Mouse (Mus musculus) kidney, postnatal 4 days (tissue): ENCODE data around the gene Cbx4.

Experiments
- DNase-seq, 2 experiments: peaks; one replicate each; pipeline ENCODE4 v3.0.0; 2021; ENCODE audit warnings: mixed read lengths in 2 of 2

Gene Cbx4

DNA sequence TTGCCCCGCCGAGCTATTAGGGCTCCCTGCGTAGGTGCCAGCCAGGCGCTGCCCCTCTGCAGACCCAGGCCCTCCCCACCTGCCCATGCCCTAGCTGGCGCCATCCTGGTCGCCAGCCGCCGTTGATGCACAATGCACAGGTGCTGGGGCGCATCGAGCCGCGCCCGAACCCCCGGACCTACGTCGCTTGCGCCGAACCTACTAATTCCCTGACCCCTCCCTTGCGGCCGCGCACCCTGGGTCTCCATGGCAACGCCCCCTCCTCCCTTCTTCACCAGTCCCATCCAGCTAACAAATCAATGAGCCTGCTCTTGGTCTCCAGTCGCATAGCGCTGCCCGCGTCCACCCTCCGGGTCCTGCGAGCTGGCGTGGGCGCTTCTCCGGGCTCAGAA is 44.7 kb downstream of the Cbx4 start:
- peak; percentile 70 to 75 for DNase-seq

DNA sequence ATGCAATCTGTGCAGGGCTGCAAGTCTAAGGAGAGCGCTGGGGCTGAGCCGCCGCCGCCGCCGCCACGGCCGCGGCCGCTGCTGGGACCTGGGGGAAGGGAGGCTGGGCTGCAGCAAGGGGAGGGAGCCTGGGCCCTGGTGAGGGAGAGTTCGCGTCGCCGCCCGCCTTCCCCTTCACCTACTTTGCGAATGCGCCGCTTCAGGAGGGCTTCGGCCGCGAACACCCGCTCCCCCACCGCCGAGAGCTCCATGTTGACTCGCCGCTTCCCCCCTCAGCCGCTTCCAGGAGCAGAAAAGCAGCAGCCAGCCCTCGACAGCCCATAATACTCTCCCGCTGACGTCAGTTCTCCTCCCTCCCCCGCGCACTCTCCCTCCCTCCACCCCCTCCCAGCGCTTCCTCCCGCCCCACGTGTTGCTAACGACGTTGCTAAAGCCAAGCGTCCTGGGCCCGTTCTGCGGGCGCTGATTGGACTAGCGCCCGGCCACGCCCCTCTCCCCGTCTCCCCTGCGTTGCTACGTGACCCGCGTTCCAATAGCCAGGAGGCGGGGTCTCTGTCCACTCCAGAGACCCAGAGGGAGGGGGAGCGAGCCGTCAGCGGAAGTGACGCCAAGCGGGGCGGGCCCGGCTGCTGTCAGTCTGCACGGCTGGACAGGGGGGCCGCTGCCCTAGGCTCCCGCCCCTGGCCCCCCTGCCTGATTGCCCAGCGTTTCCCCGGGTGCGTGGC is 45.3 kb downstream of the Cbx4 start, which contains the start of gene Cbx8:
Gene Cbx8 (minus strand): TSS at position 370 of the 725 bp plus-strand sequence.
- DNase-seq: peak; percentile 99 to 100

DNA sequence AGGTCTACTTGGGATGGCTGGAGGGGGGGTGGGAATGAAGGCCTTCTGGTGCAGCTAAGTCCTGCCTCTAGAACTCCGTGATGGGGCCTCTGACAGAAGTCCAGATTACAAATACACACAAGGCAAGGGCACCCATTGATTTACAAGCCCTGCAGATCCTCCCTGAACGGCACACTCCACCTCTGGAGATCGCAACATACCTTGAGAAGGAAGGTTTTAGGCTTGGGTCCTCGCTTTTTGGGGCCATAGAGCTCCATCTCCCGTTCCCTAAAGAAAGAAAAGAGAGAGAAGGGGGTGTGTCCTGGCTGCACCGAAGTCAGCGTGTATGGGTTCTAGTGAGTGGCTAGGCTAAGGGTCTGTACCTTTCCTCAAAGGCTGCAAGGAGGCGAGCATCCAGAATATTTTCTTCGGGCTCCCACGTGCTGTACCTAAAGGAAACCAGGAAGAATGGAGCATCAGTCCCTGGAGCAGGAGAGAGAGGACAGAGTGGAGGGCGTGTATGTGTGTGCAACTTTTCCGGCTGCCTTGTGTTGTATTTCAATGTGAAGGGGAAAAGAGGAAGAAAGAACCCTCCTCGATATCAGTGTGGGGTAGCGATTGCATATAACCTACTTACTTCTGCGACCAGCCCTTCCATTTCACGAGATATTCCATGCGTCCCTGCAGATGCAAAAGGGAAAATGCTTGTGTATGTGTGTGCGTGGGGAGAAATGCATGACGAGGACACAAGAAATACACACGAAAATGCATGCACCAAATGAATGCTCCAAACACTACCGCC is 46.1 kb downstream of the Cbx4 start:
- DNase-seq: no peak

DNA sequence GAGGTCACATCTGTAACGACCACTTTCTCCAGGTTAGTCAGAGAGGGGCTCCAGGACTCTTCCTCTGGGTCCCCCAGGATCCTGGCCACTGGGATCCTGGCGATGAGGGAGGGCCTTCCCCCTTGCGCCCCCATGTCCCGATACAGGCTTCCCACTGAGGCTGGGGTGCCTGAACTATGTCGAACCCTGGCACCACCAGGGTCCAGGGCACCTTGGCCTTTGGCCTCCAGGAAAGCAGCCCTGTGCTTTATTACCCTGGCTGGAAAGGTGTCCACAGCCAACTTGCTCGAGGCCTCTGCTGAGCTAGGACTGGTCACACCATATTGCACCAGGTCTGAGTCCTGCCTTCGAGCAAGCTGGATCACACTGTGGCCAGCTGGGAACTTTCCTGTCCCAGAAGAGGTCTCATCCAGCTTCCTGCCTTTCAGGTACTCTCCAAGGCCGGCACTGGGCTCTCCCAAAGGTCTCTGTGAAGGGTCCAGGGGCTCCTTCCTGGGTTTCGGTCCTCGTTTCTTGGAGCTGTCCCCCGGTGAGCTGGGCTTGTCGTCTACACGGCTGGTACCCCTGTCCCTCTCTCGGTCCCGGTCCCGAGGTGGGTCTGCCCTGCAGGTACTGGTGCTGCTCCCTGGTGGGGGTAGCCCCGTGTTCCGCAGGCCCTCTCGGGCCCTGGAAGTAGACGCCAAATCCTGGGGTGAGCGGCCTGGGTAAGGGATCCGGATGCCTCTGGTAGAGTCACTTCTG is 47.1 kb downstream of the Cbx4 start:
- no peak for DNase-seq

DNA sequence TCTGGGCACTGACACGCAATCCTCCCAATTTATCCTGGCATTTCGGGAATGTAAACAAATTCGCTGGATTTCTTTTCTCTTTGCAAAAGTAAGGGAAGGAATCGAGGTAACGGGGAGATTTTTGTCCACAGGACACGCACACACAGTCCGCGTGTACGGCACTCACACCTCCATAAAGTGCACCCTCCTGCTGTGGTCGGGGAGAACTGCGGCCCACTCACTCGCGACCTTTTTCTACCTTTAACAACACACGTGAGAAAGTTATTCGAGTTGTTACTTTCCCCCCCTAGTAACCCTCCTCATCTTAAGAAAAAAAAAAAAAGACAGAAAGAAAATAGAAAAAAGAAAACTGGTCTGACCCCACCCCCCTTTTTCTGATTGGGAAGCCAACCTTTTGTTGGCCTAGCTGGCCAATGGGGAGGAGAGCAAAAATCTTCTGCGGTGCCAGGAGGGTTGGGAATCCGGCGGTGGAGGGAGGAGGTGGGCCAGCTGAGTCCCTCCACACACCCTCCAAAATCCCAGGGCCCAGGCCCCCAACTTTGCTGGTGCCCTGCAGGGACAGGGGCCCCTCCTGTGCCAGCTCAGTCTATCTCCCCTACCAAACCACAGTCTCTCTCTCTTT is 48.1 kb downstream of the Cbx4 start:
- no peak for DNase-seq

DNA sequence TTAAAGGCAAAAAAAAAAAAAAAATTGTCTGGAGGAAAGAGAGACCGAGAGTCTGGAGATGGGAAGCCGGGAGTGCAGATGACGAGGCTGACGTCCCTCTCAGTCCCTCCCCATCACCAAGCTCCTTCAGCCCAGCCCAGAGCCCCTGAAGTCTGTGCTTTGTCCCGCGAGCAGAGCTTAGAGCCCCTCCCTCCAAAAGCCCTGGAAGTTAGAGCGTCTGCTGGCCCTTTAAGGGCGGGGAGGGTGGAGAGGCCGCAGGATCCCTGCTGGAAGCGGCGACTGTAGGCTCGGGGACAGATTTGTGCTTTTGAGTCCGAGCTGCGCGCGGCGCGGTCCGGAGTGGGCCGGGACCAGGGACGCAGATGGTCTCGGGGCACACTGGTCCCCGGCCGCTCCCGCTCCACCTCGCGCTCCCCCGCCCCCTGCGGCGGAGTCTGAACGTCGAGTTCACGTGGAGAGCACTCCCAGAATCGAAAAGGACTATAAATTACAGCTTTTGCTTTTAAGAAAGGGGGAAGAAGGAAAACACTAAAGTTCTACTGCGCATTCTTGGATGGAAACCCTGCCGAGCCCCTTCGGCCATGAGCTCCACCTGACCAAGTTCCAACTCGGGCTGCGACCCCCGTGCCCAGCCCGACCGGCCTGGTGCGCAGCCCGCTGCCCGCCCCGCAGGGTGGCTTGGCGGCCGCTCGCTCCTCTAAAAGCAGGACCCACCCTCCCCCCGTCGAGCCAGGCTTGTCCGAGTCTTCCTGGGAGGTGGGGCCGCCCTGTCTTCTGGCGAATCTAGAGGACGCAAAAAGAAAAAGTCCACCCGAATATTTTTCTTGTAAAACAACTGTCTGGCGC is 48.9 kb downstream of the Cbx4 start:
- peak; percentile 56 to 69 for DNase-seq

DNA sequence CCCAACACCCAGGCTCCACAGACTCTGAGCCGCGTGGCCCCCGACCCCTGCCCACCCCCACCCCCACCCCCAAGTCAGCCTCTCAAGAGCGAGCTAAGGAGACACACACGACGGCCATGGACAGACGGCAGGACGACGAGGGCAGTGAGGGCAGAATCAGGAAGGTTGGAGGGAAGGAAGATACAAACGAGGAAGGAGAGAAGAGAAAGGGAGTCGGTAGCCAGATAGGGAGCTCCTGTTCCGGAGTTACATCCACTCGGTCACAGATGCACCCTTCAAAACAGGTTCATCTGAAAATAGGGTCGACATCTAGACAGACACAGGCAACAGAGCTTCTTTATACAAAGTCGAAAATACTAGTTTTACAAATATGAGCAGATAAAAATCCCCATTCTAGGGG is 49.6 kb downstream of the Cbx4 start:
- no peak for DNase-seq

DNA sequence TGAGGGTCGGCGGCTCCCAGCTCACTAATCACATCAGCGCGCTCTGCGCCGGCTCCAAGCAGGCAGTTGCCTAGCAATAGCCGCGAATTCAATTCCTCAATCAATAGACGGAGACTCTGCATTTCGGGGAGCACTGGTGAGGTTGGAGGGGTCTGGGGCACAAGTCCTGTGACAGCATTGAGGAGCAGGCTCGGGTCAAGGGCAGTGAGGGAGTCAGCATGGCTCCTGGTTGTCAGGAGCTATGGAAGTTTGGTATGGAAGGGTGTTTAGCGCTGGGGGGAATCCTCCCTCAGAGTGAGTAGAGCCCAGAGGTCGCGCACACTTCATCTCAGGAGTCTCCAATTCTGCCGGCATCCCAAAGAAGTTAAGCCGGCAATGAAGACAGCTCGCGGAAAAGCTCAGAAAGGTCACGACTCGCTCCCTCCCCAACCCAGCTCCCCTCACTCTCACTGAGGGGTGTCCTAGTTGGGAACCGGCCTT is 50.3 kb downstream of the Cbx4 start:
- no peak for DNase-seq

DNA sequence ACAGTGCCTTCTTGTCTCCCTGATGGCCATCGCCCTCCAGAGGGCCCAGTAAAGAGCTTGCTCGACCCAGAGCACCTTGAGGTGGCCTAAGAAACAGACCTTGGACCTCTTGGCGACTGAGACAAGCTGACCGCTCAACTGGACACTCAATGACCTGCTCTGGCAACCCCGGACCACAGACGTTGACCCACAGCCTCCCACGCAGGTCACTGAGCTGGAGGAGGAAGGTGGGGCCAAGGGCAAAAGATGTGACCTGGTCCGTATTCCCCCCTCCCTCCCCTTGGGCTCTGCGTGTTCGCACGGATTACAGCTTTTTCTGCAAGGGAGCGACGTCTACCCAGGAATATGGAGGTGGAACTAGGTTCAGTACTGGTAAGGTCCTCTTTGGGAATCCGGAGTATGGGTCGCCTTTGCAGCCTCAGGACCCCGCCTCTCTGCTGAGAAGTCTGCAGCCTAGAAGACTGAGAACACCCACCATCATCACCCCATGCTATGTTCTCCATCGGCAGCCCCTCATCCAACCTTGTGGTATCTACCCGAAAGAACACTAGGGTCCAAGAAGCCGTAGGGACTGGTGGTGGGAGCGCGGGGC is 50.8 kb downstream of the Cbx4 start:
- DNase-seq: peak in 1 of 2 experiments; percentile 38

DNA sequence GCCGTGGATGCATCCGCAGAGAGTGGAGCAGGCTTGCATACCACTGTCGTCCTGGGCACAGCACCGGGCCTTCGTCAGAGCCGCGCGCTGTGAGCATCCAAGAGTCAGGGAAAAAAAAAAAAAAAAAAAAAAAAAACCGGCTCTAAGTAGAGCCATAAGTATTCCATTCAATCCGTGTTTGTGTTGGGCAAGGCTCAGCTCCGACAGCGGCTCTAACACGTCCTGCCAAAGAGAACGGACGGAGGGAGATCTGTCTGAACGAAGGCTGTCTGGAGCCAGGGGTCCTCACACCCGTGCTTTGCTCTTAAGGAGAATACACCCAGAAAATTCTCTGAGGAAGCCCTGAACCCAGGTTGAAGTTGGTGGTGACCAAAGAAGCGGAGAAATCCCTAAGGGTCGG is 51.4 kb downstream of the Cbx4 start:
- DNase-seq: no peak

DNA sequence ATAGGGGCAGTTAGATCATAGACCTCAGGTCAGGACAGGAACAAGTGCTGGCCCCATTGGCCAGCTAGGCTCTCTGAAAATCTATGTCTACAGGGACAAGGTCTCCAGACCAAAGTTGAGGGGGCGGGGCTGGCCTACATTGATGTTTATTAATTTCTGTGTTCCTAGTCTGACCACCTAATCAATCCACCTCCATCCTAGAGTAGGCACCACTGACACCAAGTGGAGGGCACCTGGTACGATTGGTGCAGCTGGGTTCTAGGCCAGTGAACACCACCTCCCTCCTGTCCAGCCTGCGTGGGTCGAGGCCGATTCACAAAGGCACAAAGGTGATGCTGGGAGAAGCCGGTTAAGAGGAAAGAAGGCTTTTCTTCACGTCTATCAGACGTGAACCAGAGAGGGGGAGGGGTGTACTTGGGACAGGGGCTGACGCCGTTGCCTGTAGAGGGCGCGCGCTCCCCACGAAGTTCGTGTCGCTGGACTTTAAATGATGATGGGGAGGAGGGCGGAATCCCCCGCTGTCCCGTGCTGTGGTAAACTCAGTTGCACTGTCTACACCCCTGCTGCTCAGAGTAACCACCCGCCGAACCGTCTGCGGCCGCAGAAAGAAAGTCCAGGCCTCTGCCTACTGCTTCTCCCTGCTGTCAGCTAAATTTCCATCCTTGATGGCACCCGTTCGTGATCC is 52.0 kb downstream of the Cbx4 start:
- peak; percentile 93 to 94 for DNase-seq
